Mouse (Mus musculus) myocyte (in vitro differentiated cells): ENCODE data around the gene Scube1. TPM values are rescaled to one million over a fixed set of nuclear protein-coding genes. Genes with fewer than 3 reads are reported as not detected.

Experiments used
- H3K27me3 ChIP-seq: one replicate; pipeline ENCODE4 v1.6.1; 2011; ENCODE audit not compliant: control insufficient read depth, insufficient read depth, insufficient read length
- H3K36me3 ChIP-seq: one replicate; pipeline ENCODE4 v1.6.1; 2011; ENCODE audit not compliant: control insufficient read depth, insufficient read depth
- H3K4me2 ChIP-seq: one replicate; pipeline ENCODE4 v1.6.1; 2011; ENCODE audit warnings: low read depth, control low read depth
- H3K4me3 ChIP-seq: one replicate; pipeline ENCODE4 v1.5.1; 2011; ENCODE audit warnings: mild to moderate bottlenecking, control low read depth, moderate library complexity
- H3K79me2 ChIP-seq: one replicate; pipeline ENCODE4 v1.6.1; 2011; ENCODE audit not compliant: control insufficient read depth, insufficient read depth
- H3ac ChIP-seq: one replicate; pipeline ENCODE4 v1.6.1; 2011; ENCODE audit not compliant: control insufficient read depth, insufficient read length
- CEBPB ChIP-seq: IDR thresholded peaks from 2 replicates; pipeline ENCODE4 v1.6.1; 2011; ENCODE audit warnings: mild to moderate bottlenecking, moderate library complexity; ENCODE audit not compliant: poor library complexity, insufficient read depth, severe bottlenecking
- E2F4 ChIP-seq: IDR thresholded peaks from one replicate; pipeline ENCODE4 v1.6.1; 2011; ENCODE audit warnings: mild to moderate bottlenecking, control low read depth, moderate library complexity; ENCODE audit not compliant: insufficient read depth
- MAX ChIP-seq: IDR thresholded peaks from one replicate; pipeline ENCODE4 v1.6.1; 2011; ENCODE audit warnings: low read depth, mild to moderate bottlenecking, control low read depth
- MYOD1 ChIP-seq, 3 experiments: IDR thresholded peaks; one replicate each; pipeline ENCODE4 v1.6.1; 2011; ENCODE audit warnings: control low read depth in 2 of 3, low read depth in 2 of 3, mild to moderate bottlenecking in 2 of 3, moderate library complexity in 1 of 3; ENCODE audit not compliant: insufficient read length in 2 of 3, control insufficient read depth in 1 of 3
- MYOG ChIP-seq, 3 experiments: IDR thresholded peaks; one replicate each; pipeline ENCODE4 v1.6.1; 2011; ENCODE audit warnings: control low read depth in 2 of 3, low read depth in 2 of 3, mild to moderate bottlenecking in 2 of 3; ENCODE audit not compliant: insufficient read length in 2 of 3, control insufficient read depth in 1 of 3, insufficient read depth in 1 of 3
- POLR2A ChIP-seq: IDR thresholded peaks from one replicate; pipeline ENCODE4 v1.6.1; 2011; ENCODE audit warnings: low read depth, mild to moderate bottlenecking, control low read depth, moderate library complexity; ENCODE audit not compliant: insufficient read length
- POLR2AphosphoS2 ChIP-seq: IDR thresholded peaks from one replicate; pipeline ENCODE4 v1.6.1; 2011; ENCODE audit warnings: low read depth, control low read depth; ENCODE audit not compliant: insufficient read length
- REST ChIP-seq: IDR thresholded peaks from one replicate; pipeline ENCODE4 v1.6.1; 2011; ENCODE audit warnings: mild to moderate bottlenecking, control low read depth, moderate library complexity; ENCODE audit not compliant: insufficient read depth, insufficient read length
- SRF ChIP-seq: IDR thresholded peaks from one replicate; pipeline ENCODE4 v1.6.1; 2011; ENCODE audit warnings: low read depth; ENCODE audit not compliant: control insufficient read depth, insufficient read length
- TCF12 ChIP-seq: IDR thresholded peaks from one replicate; pipeline ENCODE4 v1.6.1; 2011; ENCODE audit warnings: mild to moderate bottlenecking, control low read depth; ENCODE audit not compliant: poor library complexity, insufficient read depth, severe bottlenecking
- TCF3 ChIP-seq: IDR thresholded peaks from one replicate; pipeline ENCODE4 v1.6.1; 2011; ENCODE audit warnings: low read depth, control low read depth; ENCODE audit not compliant: insufficient read length
- USF1 ChIP-seq: IDR thresholded peaks from one replicate; pipeline ENCODE4 v1.6.1; 2011; ENCODE audit warnings: low read depth, mild to moderate bottlenecking, control low read depth, moderate library complexity
- polyA plus RNA-seq: library from polyadenylated mRNA; unstranded; fragments of >200 nt; fragmentation: generic; extraction: Trizol; gene quantifications from one replicate; pipeline ENCODE4 v1.2.1, GENCODE M21; 2012; ENCODE audit warnings: missing spikeins

Scube1 gene
- polyA plus RNA-seq, 1 experiment: not detected

DNA sequence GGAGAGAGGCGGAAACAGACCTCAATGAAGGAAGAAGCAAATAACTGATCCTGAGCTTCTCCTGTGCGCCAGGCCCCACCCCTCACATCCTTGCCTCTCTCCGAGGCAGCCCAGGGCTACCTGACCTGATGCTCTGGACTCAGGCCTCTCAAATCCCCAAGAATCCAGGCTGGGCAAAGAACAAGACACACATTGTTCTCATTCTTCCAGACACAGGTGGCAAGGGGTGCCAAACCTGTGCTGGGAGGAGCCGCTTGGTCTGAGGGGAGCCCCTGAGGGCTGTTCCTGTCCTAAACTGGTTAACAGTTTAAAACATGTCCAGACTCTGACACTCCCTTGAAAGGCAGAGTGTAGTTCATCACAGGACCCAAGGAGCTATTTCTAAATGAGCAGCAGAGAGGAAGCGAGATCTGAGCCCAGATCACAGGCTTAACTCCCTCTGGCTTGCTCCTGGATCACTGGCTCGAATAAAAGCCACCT is 140.0 kb downstream of the Scube1 start:
- TF ChIP-seq MYOD1 (IDR thresholded peaks at IDR 0.05; ENCODE audit: control insufficient read depth in 1 of 3, insufficient read length in 2 of 3, low read depth in 2 of 3): no peak
- TF ChIP-seq TCF3: no peak
- no peak for TF ChIP-seq POLR2AphosphoS2
- no peak for TF ChIP-seq USF1
- no peak for TF ChIP-seq E2F4
- no peak for TF ChIP-seq CEBPB
- TF ChIP-seq TCF12: no peak
- TF ChIP-seq SRF: no peak
- TF ChIP-seq POLR2A: no peak
- TF ChIP-seq MAX: no peak
- TF ChIP-seq REST: no peak
- TF ChIP-seq MYOG (IDR thresholded peaks at IDR 0.05; ENCODE audit: control insufficient read depth in 1 of 3, insufficient read depth in 1 of 3, insufficient read length in 2 of 3, low read depth in 2 of 3): no peak
- no peak overlapping the region for H3K4me3 ChIP-seq
- H3K79me2 ChIP-seq: peaks cover 2% of the 10 kb centered on the region
- H3K4me2 ChIP-seq: no peak overlapping the region
- H3K27me3 ChIP-seq: no peaks in the 10 kb centered on the region
- H3K36me3 ChIP-seq: peaks cover 28% of the 10 kb centered on the region
- H3ac ChIP-seq: no peak overlapping the region

DNA sequence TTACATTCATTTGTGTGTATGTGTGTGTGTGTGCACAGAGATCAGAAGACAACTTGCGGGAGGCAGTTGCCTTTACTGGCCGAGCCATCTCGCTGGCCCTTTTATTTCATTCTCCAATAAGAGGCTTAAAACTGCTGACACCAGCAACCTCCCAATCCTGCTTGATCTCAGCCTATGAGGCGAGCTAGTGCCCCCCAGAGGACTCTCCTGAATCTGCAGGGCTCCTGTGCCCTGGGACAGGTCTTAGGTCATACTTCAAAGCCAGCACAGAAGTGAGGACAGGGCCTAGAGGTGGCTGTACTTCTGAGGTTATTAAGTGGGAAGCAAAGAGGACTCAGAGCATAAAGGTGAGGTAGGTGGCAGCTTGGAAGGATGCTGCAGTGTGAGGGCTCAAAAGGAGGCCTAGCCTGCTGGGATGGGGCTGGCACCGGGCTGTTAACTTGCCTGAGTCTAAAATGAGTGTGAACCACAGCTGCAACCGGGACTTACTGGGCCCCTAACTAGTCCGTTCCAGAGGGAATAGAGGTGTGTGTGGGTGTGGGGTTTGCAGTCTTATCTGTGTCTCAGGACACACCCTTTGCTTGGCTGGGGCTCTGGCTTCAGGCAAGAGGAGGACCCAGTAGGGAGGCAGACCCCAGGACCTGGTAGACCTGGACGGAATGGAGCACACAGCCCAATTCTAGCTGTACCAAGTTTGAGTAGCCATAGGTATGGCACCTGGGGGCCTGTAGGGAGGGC is 141.2 kb downstream of the Scube1 start:
- Histone ChIP-seq H3K36me3 (peaks cover 23% of the 10 kb centered on the region), H3K4me2 (peak overlapping the region; percentile 36), H3K79me2 (no peaks in the 10 kb centered on the region), H3K4me3 (no peak overlapping the region), H3ac (no peak overlapping the region), H3K27me3 (no peaks in the 10 kb centered on the region)
- TF ChIP-seq MYOG (IDR thresholded peaks at IDR 0.05; ENCODE audit: control insufficient read depth in 1 of 3, insufficient read depth in 1 of 3, insufficient read length in 2 of 3, low read depth in 2 of 3) (no peak), E2F4 (no peak), SRF (no peak), USF1 (no peak), TCF3 (no peak), TCF12 (no peak), POLR2AphosphoS2 (no peak), MYOD1 (IDR thresholded peaks at IDR 0.05; ENCODE audit: control insufficient read depth in 1 of 3, insufficient read length in 2 of 3, low read depth in 2 of 3) (no peak)

DNA sequence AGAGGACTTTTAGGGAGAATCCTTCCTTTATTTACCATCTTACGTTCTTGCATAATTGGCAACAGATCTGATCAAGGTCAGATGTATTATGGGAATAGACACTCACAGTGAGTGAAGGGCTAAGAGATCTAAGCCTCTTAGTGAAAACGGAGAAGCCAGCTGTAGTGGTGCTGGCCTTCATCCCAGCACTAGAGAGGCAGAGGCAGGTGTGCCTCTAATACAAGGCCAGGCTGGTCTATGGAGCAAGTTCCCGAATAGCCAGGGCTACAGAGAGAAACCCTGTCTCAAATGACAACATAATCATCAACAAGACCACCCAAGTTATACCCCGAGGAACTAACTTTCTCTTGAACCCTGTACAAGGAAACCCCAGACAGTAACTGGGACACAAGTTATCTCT is 141.9 kb downstream of the Scube1 start:
- peaks cover 20% of the 10 kb centered on the region for H3K36me3 ChIP-seq

DNA sequence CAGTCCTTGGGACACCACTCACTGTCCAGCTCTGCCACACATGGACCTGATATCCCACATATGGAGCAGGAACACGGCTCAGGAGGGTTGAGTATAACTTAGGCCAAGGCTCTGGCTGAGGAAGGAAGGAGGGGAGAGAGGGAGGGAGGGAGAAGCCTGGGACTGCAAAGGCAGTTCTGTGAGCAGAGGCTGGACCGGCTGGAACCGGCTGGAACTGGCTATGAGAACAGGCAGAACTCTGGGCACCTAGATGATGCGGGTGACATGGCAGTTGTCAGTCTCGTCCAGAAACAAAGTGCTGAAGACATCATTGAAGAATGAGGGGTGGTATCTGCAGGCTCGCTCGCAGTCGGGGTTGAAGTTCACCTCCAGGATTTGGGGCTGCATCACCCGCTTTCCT is 148.2 kb downstream of the Scube1 start:
- TF ChIP-seq TCF12: no peak
- no peak for TF ChIP-seq POLR2A
- TF ChIP-seq MYOD1 (IDR thresholded peaks at IDR 0.05; ENCODE audit: control insufficient read depth in 1 of 3, insufficient read length in 2 of 3, low read depth in 2 of 3): no peak
- TF ChIP-seq POLR2AphosphoS2: no peak
- no peak for TF ChIP-seq MAX
- no peak for TF ChIP-seq REST
- TF ChIP-seq TCF3: no peak
- TF ChIP-seq CEBPB: no peak
- H3K79me2 ChIP-seq: no peaks in the 10 kb centered on the region
- peaks cover 25% of the 10 kb centered on the region for H3K36me3 ChIP-seq
- no peaks in the 10 kb centered on the region for H3K27me3 ChIP-seq
- H3ac ChIP-seq: no peak overlapping the region
- H3K4me3 ChIP-seq: no peak overlapping the region
- no peak overlapping the region for H3K4me2 ChIP-seq

More for the DNA sequence above, 141.9 kb downstream of the Scube1 start:
- Histone ChIP-seq H3ac (no peak overlapping the region), H3K79me2 (no peaks in the 10 kb centered on the region), H3K27me3 (no peaks in the 10 kb centered on the region), H3K4me3 (no peak overlapping the region), H3K4me2 (peak overlapping the region; percentile 36)
- peak in 2 of 3 experiments; percentile 65 to 74 for TF ChIP-seq MYOG (IDR thresholded peaks at IDR 0.05; ENCODE audit: control insufficient read depth in 1 of 3, insufficient read depth in 1 of 3, insufficient read length in 2 of 3, low read depth in 2 of 3)
- peak; percentile 51 for TF ChIP-seq TCF3
- no peak for TF ChIP-seq CEBPB
- TF ChIP-seq TCF12: peak; percentile 67
- peak; percentile 99 for TF ChIP-seq MYOD1 (IDR thresholded peaks at IDR 0.05; ENCODE audit: control insufficient read depth in 1 of 3, insufficient read length in 2 of 3, low read depth in 2 of 3)

DNA sequence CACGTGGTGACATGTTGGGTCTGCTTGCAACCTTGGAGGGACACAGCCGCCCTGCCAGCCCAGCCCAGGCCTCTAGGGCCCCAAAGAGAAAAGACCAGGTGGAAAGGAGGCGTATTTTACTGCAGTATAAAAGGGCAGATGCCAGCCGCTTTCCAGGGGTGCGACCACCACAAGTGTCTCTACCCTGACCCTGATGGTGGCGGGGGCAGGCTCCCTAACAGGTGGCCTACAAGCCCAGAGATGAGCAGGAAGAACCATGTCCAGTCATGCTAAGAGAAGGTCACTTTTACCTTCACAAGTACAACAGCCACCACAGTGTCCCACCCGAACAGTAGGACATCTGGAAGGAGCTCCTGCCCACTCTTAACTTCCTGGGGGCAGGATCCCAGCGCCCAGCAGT is 149.3 kb downstream of the Scube1 start:
- Histone ChIP-seq H3K79me2 (peaks cover 4% of the 10 kb centered on the region), H3K4me2 (peak overlapping the region; percentile 47), H3ac (no peak overlapping the region), H3K27me3 (no peaks in the 10 kb centered on the region), H3K4me3 (no peak overlapping the region), H3K36me3 (peaks cover 25% of the 10 kb centered on the region)
- TF ChIP-seq REST: no peak
- peak; percentile 40 for TF ChIP-seq POLR2AphosphoS2
- peak in 1 of 3 experiments; percentile 64 for TF ChIP-seq MYOD1 (IDR thresholded peaks at IDR 0.05; ENCODE audit: control insufficient read depth in 1 of 3, insufficient read length in 2 of 3, low read depth in 2 of 3)
- no peak for TF ChIP-seq MAX
- TF ChIP-seq TCF3: no peak
- no peak for TF ChIP-seq SRF
- TF ChIP-seq POLR2A: no peak
- no peak for TF ChIP-seq USF1
- TF ChIP-seq TCF12: no peak
- TF ChIP-seq MYOG (IDR thresholded peaks at IDR 0.05; ENCODE audit: control insufficient read depth in 1 of 3, insufficient read depth in 1 of 3, insufficient read length in 2 of 3, low read depth in 2 of 3): peak in 2 of 3 experiments; percentile 54 to 72
- TF ChIP-seq E2F4: no peak
- no peak for TF ChIP-seq CEBPB
